Mouse (Mus musculus): Measurements from ENCODE around the gene Tas1r1.
A peak's percentile ranks its signal among the peaks of the same experiment; 100 is the strongest.

Tas1r1 gene

GRCm38 (mm10) chr4:152038225-152038984 is at the start of gene Tas1r1:
Gene Tas1r1, minus strand, starts transcription at chr4:152038568.
- no peak for DNase-seq (ENCODE audit: low spot score in 2 of 2)

DNA sequence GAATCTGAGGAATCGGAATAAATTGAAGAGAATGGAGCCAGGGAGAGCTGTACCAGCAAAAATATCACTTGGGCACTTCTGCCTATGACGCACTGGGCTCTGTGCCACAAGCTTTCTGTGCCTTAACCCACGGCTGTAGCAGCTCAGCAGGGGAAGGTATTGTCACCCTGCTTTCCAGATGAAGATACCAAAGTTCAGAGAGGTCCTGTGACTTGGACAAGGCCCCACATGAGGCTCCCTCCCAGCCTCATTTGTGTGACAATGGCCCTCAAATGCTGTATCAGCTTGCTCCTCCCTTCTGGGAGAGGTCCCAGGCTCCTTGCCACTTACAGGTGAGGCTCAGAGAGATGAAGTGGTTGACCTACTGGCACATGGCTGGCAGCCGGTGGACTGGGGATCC is 49.8 kb upstream of the Tas1r1 start:
- DNase-seq (ENCODE audit: low spot score in 2 of 2): no peak

DNA sequence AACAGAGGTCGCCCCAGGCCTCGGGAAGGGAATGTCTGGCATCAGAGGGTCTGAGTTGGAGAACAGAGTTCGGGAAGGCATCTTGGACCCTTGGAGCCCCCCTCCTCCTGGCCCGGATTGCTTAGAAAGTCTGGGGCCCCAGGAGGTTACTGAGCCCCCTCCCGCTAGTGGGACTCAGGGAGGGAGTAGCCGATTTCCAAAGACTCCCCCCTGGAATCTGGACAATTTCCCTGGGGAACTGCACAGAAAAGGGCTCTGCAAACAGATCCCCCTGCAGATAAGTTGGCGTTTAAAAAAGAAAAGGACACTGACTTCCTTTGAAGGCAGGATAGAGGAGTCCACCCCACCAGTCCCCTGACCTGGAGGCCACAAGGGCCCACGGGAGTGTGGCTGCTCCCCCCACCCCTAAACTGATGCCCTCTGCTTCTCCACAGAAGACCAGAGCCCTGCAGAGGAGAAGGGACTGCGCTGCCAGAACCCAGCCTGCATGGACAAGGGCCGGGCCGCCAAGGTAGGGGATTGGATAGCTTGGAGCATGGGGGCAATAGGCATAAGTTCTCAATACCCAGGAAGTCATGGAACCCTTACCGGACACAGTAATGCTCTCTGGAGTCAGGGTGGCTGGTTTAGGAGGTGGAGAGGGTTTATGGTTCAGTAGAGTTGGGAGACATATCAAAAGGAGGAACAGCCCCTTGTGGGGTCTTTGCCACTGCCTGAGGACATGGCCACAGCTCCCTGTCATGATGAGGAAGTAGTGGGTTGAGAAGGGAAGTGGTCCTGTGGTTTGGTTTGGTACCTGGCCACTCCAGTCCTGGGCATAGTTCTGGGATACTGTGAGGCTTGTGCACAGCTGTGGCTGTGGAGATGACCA is 49.1 kb upstream of the Tas1r1 start:
- DNase-seq (ENCODE audit: low spot score in 2 of 2): no peak

GRCm38 (mm10) chr4:152086505-152087210 is 48.3 kb upstream of the Tas1r1 start:
- DNase-seq (ENCODE audit: low spot score in 2 of 2): peak; percentile 54 to 83

DNA sequence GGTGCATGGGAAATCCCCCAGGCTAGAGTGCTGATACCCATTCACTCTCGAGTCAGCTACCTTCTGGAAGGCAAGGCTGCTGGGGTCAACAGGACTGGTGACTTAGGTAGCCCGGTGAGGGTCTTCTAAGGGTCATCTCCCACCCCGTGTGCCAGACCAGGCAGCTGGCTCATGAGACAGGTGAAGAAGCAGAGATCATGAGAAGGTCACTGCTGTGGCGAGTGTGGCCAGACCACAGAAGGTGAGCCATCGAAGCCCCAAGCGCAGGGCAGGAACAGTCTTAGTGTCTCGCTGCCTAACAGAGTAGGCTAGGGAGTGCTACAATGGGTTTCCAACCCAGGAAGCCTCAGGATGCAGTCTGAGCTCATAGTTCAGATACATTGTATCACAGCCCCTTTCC is 46.2 kb upstream of the Tas1r1 start:
- no peak for DNase-seq (ENCODE audit: low spot score in 2 of 2)

DNA sequence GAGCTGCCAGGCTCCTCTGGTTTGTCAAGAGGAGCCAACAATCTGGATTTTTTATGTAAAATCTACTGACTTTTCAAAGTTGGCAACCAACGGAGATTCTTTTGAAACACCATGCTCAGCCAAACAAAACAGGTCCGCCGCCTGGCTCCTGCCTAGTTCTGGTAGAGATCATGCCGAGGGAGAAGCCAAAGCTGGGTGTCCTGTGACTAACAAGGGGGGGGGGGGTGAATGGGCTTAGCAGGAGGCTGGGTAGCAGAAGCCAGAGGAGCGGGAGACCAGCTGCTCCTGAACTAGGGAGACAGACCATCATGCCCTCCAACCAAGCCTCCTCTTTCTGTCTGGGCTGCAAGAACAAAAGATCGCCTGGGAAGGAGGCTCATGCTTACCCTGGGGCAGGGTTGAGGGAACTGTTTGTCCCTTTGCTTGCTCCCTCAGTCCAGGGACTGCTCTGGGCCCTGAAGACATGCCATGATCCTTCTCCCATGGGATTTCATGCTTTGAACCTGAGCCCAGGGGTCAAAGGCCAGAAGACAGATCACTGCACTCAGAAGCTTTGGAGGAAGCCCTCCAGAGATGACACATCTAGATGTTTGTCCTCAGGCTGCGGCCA is 45.3 kb upstream of the Tas1r1 start:
- no peak for DNase-seq (ENCODE audit: low spot score in 2 of 2)

DNA sequence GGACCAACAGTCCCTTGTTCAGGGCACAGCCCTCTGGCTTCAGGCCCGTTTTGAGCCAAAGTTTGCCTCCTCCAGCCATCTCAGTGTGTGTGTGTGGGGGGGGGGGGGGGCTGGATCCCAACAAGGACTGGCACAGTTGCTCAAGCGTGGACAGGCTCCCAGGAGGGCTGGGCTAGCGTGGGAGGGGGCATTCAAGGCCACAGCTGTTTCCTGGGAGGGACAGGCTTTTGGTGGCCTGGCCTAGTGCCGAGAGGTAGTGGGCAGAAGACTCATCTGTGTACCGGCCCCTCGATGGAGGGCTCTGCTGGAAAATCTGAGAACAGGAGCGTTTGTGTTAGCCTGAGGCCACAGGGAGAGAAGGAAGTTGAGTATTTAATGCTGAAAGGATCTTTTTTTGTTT is 41.6 kb upstream of the Tas1r1 start:
- no peak for DNase-seq (ENCODE audit: low spot score in 2 of 2)

- DNase-seq (ENCODE audit: low spot score in 2 of 2): no peak
These were observed 40.9 kb upstream of the Tas1r1 start for GRCm38 (mm10) chr4:152079261-152079660.

DNA sequence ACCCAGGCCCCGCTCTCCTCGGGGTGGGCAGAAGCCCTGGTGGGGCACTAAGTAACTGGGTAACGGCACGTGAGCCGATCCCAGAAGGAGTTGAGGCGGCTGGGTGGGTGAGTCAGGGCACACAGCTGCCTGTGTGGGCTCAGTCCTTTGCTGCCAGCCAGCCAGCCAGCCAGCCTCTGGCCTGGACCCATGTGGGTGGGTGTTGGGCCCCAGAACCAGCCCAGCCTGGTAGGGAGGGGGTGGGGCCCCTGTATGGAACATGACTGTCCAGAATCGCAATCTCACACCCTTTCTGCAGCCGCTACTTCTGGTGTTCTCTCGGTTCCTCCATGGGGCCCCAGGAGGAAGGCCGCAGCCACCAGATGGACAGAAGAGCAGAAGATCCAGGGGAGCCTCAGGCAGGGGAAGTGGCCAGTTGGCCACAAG is 39.8 kb upstream of the Tas1r1 start:
- DNase-seq (ENCODE audit: low spot score in 2 of 2): peak in 1 of 2 experiments; percentile 60

DNA sequence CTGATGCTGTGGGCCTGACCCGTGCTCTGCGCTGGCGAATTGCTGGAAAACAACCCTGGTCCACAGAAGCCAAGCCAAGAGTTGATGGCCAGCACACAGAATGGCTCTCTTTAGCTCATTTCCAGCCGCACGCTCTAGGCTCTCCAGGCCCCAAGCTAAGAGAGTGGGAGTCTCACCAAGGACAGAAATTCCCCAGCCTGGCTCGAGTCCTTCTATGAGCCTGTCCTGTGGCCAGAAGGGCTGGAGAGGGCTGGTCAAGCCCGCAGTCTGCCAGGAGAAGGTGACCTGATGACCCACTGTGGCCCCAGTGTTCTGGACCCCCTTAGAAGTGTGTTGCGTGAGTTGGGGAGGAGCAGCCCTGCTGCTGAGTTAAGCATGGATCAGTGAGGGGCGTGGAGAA is 38.8 kb upstream of the Tas1r1 start:
- DNase-seq (ENCODE audit: low spot score in 2 of 2): no peak

DNA sequence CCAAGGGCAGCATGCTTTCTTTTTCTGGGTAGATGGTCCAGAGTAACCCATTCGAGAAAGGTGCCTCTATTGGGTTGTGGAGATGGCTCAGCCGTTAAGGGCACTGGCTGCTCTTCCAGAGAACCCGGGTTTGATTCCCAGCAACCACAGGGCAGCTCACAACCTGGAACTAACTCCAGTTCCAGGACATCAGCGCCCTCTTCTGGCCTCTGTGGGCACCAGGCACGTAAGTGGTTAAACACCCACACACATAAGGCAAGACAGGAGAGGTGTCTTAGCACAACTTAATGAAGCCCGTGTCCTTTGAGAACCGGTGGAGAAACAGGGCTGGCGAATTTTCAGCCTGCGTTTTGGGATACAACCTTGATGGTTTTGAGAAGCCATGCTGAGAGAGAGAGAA is 36.2 kb upstream of the Tas1r1 start:
- DNase-seq (ENCODE audit: low spot score in 2 of 2): no peak

DNA sequence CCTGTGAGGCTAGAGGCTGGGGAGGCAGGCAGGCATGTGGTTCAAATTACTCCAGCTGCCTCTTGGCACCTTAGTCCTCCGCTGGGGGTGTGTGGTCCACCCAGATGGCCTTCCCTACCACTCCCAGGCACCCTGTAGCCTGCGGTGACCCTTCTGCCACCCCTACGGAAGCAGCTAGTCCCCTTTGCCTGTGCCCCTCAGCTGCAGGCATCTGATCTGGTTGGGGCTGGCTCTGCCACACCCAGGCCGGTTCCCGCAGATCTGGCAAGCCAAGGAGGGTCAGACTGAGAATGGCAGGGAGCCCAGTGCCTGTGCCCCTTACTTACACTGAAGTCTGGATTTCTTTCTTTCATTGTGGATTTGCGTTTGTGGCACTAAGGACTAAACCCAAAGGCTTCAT is 35.3 kb upstream of the Tas1r1 start:
- DNase-seq (ENCODE audit: low spot score in 2 of 2): no peak

DNA sequence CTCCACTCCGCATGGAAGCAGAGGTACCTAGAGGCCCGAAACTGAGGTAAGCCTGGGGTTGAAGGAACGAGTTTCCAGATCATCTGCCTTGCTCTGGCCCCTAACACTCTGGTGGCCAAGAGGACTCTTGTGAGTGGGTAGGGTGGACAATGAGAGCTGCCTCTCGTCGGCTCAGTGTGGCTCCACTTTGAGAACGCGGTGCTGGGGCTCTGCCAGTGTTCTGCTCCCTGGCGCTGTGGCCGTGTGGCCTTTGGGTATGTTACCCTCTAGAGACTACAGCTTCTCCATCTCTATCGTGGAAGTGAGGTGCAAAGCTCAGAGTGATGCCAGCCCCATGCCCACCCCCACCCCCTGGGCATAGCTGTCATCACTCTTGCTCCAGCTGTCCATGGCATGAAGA is 34.3 kb upstream of the Tas1r1 start:
- no peak for DNase-seq (ENCODE audit: low spot score in 2 of 2)

GRCm38 (mm10) chr4:152072121-152072601 is 33.8 kb upstream of the Tas1r1 start, which contains the start of gene Plekhg5:
Gene Plekhg5, plus strand, starts transcription at chr4:152072498.
- peak in 1 of 2 experiments; percentile 62 for DNase-seq (ENCODE audit: low spot score in 2 of 2)

- DNase-seq (ENCODE audit: low spot score in 2 of 2): peak in 1 of 2 experiments; percentile 60
These were observed 32.4 kb upstream of the Tas1r1 start for GRCm38 (mm10) chr4:152070494-152071396.

DNA sequence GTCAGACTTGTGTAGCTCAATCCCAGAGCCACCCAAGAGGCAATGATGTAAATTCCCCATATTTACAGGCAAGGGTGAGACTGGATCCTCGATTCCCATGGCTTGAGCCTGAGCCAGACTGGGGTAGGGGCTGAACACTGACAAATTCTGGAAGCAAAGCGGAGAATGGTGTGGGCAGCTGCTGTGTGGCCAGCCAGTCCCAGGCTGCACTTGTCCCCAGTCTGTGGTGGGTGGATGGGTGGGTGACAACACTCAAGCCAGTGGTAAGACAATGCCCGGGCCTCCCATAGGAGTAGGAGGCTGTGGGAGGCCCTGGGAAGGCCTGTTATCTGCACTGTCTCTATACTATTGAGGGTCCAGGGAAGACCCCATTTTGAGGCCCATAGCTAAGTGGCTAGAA is 30.9 kb upstream of the Tas1r1 start:
- no peak for DNase-seq (ENCODE audit: low spot score in 2 of 2)

GRCm38 (mm10) chr4:152068166-152068724 is 29.9 kb upstream of the Tas1r1 start:
- DNase-seq (ENCODE audit: low spot score in 2 of 2): no peak

- DNase-seq (ENCODE audit: low spot score in 2 of 2): no peak
These were observed 28.9 kb upstream of the Tas1r1 start for GRCm38 (mm10) chr4:152067280-152067679.

DNA sequence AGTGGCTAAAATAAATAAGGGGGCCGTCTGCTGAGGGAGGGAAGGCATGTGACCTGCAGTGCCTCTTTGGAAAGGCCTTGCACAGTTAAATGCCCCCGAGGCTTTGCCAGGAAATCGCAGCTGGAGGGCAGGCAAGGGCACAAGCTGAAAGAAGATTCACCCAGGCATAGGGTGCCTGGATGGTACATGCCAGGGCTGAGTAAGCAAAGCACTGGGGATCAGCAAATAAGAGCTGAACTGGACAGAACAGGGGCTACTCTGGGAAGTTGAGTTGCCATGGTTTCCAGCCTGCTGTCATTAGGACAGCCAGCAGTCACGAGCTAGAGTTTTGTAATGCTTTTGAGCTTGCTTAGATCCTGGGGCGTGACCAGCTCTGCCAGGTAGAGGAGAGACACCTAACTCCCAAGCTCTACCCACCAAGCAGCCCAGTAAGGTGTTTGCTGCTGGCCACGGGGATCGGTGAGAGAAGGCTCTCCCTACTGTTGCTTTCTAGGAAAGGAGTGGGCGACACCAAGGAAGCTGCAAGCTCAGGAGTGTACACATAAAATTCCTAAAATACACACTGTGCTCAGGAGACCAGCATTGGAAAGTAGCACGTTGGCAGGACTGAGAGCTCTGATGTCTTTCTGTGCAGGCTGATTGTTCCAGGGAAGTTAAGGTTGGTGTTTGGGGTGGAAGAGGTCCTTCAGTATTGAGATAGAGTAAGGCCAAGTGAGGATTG is 24.2 kb upstream of the Tas1r1 start:
- no peak for DNase-seq (ENCODE audit: low spot score in 2 of 2)

- no peak for DNase-seq (ENCODE audit: low spot score in 2 of 2)
These were observed 6.2 kb upstream of the Tas1r1 start for GRCm38 (mm10) chr4:152044609-152045008.

Data from spleen, postnatal 4 days (tissue).